Mouse (Mus musculus) embryo, embryonic 10.5 days (tissue): ENCODE results near the gene 1700011L22Rik.

Experiments
- DNase-seq: peaks from one replicate; pipeline ENCODE4 v3.0.0-alpha.2; 2015; ENCODE audit warnings: low spot score

The 1700011L22Rik gene

DNA sequence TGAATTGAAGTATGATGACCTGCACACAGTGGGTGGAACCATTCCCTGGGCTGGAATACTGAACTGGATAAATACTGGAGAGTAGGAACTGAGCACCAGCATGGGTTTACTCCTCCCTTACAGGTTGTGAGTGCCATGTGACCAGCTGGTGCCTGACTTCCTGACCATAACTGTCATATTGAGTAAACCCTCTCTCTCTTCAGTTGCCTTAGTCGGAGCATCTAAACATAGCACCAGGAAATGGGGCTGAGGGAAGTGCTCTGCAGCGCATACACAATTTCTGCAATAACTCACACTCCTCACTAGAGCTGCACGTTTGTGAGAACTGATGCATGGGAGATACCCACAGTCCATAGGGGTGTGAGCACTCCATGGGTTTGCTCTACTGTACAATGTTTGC lies 9.1 kb downstream of the 1700011L22Rik start:
- DNase-seq, result no peak

- no peak for DNase-seq
Measured at GRCm38 (mm10) chr8:79229266-79229888, 19.0 kb downstream of the 1700011L22Rik start.

GRCm38 (mm10) chr8:79227916-79228315 lies 20.5 kb downstream of the 1700011L22Rik start:
- no peak for DNase-seq

GRCm38 (mm10) chr8:79227194-79227593 lies 21.2 kb downstream of the 1700011L22Rik start:
- no peak for DNase-seq

DNA sequence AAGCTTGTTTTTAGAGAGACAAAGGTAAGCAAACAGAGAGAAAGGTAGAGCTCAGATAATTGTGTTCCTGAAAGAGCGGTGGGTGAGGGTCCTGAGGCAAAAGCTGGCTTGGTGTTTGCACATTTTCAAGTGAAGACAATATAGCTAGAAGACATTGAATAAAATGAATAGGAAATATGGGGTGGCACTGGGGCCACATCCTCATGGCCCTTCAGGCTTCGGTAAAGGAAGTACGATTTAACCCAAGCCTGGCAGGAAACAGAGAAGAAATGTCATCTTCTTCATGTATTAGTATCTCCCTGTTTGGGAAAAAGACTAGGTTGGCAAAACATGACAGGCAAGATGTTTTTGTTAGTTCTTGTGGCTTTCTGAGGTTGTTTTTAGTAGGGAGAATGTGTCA lies 22.3 kb downstream of the 1700011L22Rik start:
- DNase-seq, result no peak

- DNase-seq, result no peak
Measured at GRCm38 (mm10) chr8:79225586-79225985, 22.8 kb downstream of the 1700011L22Rik start.

DNA sequence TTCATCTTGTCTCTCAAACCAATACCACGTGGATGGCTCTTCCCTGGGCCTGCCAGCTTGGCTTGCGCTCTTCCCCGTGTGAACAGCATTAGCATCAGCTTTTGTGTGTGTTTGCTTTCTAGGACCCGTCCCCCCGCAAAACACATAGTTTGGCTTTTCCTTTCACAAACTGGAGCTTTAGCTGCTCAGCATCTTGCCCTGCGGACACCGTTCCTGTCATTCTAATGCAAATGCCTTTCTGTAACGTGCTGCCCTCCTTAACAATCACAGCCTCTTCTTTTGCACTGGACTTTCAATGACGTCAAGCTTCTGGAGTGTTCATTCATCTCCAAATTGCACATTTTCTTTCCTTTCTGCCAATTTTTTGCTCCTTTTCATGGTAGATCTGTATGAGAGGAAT lies 24.0 kb downstream of the 1700011L22Rik start:
- DNase-seq, result no peak

- no peak for DNase-seq
Measured at GRCm38 (mm10) chr8:79222752-79223141, 25.6 kb downstream of the 1700011L22Rik start.

DNA sequence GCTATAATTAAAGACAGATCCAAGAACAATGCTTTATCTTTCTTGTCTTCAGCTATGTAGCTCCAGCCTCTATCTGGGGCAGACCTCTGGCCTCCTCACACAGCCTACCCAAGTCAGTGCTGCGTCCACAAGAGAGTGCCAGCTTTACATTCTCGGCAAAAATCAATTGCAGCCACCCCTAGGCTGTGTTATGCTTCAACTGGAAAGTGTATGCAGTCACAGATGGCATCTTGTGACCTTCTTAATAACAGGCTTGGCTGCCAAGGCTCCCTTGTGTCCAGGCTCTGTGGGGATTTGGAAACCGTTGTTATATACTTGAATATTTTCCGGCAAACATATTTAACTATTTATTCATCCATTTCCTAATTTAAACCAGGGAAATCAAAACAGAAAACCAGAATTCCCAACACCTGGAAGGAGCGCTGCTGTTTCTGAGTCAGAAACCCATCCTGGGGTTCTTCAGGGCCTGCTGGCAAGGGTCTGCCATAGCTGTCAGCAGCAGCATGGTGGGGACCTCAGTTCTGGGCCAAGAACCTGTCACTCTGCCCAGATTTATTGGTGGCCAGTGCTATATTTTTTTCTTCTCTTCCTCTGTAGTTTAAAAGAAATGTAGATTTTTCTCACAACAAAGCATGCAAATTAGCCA lies 26.1 kb downstream of the 1700011L22Rik start:
- peak; percentile 27 for DNase-seq

DNA sequence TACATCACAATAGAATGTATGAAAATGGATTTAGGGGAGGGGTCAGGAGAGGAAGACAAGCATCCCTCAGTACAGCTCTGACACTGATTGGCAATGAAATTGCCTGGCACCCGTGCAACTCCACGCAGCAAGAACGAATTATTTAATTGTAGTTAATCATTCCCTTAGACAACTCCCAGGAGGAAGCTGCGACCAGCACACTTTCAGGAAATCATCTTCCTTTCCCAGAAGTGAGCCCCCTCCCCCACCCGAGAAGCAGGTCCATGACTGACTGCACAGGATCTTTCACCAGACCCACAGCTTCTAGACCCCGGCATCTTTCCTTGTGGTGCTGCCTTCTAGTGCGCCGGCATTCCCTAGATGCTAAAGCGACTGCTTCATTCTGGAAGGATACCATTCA lies 36.7 kb downstream of the 1700011L22Rik start:
- no peak for DNase-seq

DNA sequence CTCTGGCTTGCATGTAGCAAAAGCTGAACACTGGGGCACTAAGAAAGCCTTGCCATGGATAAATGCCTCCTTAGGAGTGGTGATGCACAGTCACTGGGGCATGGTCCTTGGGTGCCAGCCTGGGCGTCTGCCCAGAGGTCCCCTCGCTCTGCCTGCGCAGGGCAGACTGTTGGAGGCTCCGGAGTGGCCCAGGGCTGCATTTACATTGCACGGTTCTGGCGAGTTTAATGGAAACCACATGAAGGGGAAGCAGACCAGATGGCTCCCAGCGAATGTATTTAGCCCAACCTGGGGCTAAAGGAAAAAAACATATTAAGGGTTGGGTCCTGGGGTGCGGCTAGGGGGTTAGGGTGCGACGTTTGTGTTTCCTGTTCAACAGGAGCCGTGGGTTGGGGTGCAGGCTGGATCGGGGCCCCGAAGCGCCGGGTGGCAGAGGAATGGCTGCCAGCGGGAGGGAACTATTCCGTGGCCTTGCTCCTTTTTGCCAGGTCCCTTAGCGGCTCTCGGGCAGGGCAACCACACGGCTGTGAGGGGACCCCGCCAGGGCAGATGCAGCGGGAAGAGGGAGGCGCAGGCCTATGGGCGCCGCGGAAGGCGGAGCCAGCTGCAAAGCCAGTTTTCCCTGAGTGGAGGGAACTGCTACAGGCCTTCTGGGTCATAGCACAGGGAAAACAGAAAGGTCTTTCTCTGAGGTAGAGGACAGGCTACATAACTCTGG lies 38.6 kb downstream of the 1700011L22Rik start:
- peak; percentile 73 for DNase-seq

GRCm38 (mm10) chr8:79208691-79209640 lies 39.4 kb downstream of the 1700011L22Rik start:
- DNase-seq, result peak; percentile 78

- DNase-seq, result no peak
Measured at GRCm38 (mm10) chr8:79208181-79208580, 40.2 kb downstream of the 1700011L22Rik start.

GRCm38 (mm10) chr8:79206895-79207294 lies 41.5 kb downstream of the 1700011L22Rik start:
- no peak for DNase-seq

DNA sequence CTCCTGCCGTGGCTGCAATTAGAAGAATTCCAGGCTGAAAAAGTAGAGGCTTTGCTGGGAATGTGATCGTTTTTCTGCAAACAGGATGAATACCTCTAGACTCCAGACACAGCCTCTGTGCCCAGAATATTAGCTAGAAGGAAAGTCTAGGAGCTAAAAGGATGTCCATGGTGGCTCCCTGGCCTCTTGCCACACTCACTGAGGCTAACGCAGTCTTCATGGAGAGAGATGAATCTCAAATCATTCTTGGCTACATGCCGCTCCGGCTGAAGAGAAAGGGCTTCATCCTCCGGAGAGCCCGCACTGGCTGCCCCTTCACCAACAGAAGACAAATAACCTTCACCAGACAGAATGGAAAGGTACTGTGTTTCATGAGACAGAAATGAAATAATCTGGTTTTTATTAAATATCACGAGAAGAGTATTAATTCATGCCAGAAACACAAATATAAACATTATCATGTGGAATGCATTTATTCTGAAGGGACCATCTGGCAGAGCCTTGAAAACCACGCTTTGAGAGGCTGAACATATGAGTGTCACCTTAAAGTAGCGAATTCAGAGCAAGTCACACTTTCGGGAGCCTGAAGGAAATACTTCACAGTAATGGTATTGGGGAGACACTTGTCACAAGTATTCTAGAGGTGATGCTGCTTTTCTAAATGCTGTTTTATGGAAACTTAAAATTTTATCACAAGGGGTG lies 46.8 kb downstream of the 1700011L22Rik start:
- DNase-seq, result no peak

DNA sequence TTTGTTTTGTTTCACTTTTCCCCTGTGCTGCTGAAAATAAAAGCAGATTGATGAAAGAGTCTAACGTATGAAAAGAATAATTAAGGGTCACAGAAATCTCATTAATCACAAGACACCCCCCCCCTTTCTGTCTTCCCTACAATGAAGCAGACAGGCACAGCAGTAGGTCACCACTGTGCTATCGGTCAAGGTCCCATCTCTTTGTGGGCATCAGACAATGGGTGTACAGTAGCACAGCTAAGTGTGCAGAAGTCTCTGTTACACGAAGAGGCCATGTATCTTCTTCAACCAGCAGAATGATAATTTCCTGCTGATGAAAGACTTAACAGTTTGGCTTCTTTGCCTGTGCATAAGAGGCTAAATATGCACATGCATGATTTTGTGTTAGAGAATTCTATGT lies 49.7 kb downstream of the 1700011L22Rik start:
- DNase-seq, result no peak

GRCm38 (mm10) chr8:79196481-79196880 lies 51.9 kb downstream of the 1700011L22Rik start:
- DNase-seq, result no peak

- no peak for DNase-seq
Measured at GRCm38 (mm10) chr8:79190071-79190470, 58.3 kb downstream of the 1700011L22Rik start.

DNA sequence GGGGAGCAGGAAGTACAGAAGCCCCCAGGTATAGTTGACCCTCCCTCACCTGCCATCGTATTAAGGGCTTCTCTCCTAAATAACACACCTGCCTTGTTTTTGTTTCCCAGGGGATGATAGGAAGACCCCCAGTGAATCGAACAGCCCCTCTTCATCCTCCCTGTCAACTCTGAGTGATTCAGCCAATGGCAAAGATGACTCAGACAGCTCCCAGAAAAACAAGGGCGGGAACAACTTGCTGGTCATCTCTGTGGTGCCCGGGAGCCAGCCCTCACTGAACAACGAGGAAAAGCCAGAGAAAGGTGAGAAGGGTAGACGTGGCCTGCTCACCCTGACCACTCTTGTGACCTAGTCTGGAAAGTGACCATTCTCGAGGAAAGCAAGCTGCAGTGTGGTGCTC lies 62.9 kb downstream of the 1700011L22Rik start:
- DNase-seq, result no peak

- no peak for DNase-seq
Measured at GRCm38 (mm10) chr8:79179678-79180077, 68.7 kb downstream of the 1700011L22Rik start.

DNA sequence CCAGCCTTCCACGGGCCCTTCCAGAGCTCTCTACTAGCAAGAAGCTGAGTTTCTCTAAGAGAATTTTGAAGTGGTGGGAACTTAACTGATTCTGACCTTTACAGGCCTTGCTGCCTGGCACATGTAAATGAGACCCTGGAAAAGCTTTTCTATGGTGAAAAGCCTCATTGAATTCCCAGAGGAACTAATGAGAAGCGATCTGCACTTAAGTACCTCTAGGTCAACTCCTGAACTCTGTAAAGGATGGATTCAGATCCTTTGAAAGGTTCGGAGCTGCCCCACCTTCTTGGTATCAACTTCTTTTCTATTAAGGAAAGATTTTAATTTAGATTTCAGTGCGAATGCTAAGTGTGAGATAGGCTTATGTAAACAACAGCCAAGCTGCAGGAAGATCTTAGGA lies 72.4 kb downstream of the 1700011L22Rik start:
- DNase-seq, result no peak

- no peak for DNase-seq
Measured at GRCm38 (mm10) chr8:79173606-79174005, 74.8 kb downstream of the 1700011L22Rik start.
